15 mouse cellular contexts compared by ENCODE assay signal in genomic region chrX:13631599-13632283, GRCm38 (mm10). TPM values are rescaled to one million over a fixed set of nuclear protein-coding genes. Genes with fewer than 3 reads are reported as not detected.
DNase-seq lines count a peak whose midpoint lies in the region; ATAC-seq and TF ChIP-seq lines count a peak whose summit lies in the region.
"Had no signal": no experiment of that assay in that cellular context is flagged by ENCODE, and none has a peak within 500 bp of the region (broad histone marks: within the 10 kb centered on the region; RNA-seq: fewer than 3 reads in every experiment).

Gpr34 (plus strand) TSS chrX:13632089.

- no peak within 1 kb of the TSS for H3K4me3 ChIP-seq in left cerebral cortex, adult 2 months
- H3K4me3 ChIP-seq: forebrain, embryonic 12.5 days; limb, embryonic 13.5 days; midbrain, embryonic 13.5 days; myocyte had no signal

- TF ChIP-seq CTCF in left cerebral cortex, adult 2 months (IDR thresholded peaks at IDR 0.05) = no peak

- no peak for ATAC-seq in activated CD4-positive, CD25-positive, alpha-beta regulatory T cell, adult 4 months
- peak; percentile 46 to 53; a peak in 1 of 4 replicates for ATAC-seq in hematopoietic stem cell, adult 5-6 weeks (replicated peaks in 1 of 2; ENCODE audit: insufficient read depth in 1 of 2, low FRiP score in 2 of 2, low TSS enrichment in 1 of 2, low read depth in 1 of 2, poor library complexity in 2 of 2, severe bottlenecking in 2 of 2)
- peak; percentile 55; the same call in 1 of the 2 replicates for ATAC-seq in neutrophil, adult 5-6 weeks (ENCODE audit: extremely low read depth, insufficient number of reproducible peaks, low FRiP score, poor library complexity, severe bottlenecking)
- ATAC-seq: midbrain, embryonic 13.5 days had no signal

- peak within 1 kb of the TSS; percentile 15; the same call in 1 of the 2 replicates for H3K27ac ChIP-seq in left cerebral cortex, adult 2 months
- H3K27ac ChIP-seq: forebrain, embryonic 12.5 days; limb, embryonic 13.5 days; midbrain, embryonic 13.5 days had no signal

- intact Hi-C loops in left cerebral cortex, adult 2 months (cut with DNase I) = no loop called here
- intact Hi-C loops in left cerebral cortex, postnatal 36 days (cut with DNase I) = no loop called here

- DNase-seq in left cerebral cortex, adult 2 months (ENCODE audit: extremely low spot score in 1 of 2, low spot score in 2 of 2) = no peak
- DNase-seq in left cerebral cortex, postnatal 36 days (ENCODE audit: low spot score in 2 of 2) = no peak
- no peak for DNase-seq in kidney, adult 11 months
- no peak for DNase-seq in kidney, postnatal 25 days
- DNase-seq: cerebellum, adult 2 months; embryo, embryonic 11 days; lung, postnatal 36 days had no signal

RNA-seq across cellular contexts. Expression of gene Gpr34, which starts in this region (rescaled TPM):
- 10 to 100 TPM in 1 of 2 experiments, 1 to 10 TPM in 1; 7.6 to 10.5 TPM for total RNA-seq in left cerebral cortex, adult 2 months (2021)
- total RNA-seq in left cerebral cortex, postnatal 36 days (2021) = 10 to 100 TPM in 1 of 2 experiments, 1 to 10 TPM in 1; 9.6 to 15.2 TPM
- 10 to 100 TPM; 19.6 to 22.7 TPM for polyA plus RNA-seq in activated CD4-positive, CD25-positive, alpha-beta regulatory T cell, adult 4 months (2017; shearing (Covaris generic))
- 0.25 and 3.3 TPM in 2 replicates for total RNA-seq in hematopoietic stem cell, adult 5-6 weeks (2017)
- 2.2 and 3.4 TPM in 2 replicates for total RNA-seq in neutrophil, adult 5-6 weeks (2017)
- polyA plus RNA-seq: myocyte; small intestine, adult 2 months had no signal
